Mouse (Mus musculus) embryonic facial prominence, embryonic 12.5 days (tissue): ENCODE results near the gene Atxn7. TPM values are rescaled to one million over a fixed set of nuclear protein-coding genes. Genes with fewer than 3 reads are reported as not detected.
A peak's percentile ranks its signal among the peaks of the same experiment; 100 is the strongest.
"Not testable (repeated sequence)": the region's sequence is repeated elsewhere in the genome, so short reads cannot be mapped to it uniquely, and the experiment has no call there.

Source experiments
- ATAC-seq: fragments of 200-750 bp; cut with Nextera tagmentation; 2 replicates; pipeline ENCODE4 v1.8.0; 2017; ENCODE audit not compliant: insufficient number of reproducible peaks, insufficient read depth, low FRiP score, low TSS enrichment
- H3K27ac ChIP-seq: fragments of 300-500 bp; sonication (generic); 2 replicates; pipeline ENCODE4 v1.5.1; 2016; ENCODE audit warnings: mild to moderate bottlenecking
- H3K27me3 ChIP-seq: fragments of 300-500 bp; sonication (generic); 2 replicates; pipeline ENCODE4 v1.6.1; 2016; ENCODE audit warnings: mild to moderate bottlenecking, moderate library complexity
- H3K36me3 ChIP-seq: fragments of 300-500 bp; sonication (generic); 2 replicates; pipeline ENCODE4 v1.6.1; 2016; ENCODE audit warnings: mild to moderate bottlenecking
- H3K4me1 ChIP-seq: fragments of 300-500 bp; sonication (generic); 2 replicates; pipeline ENCODE4 v1.6.1; 2016
- H3K4me2 ChIP-seq: fragments of 300-500 bp; sonication (generic); replicated peaks from 2 replicates; pipeline ENCODE4 v1.6.1; 2016; ENCODE audit warnings: mild to moderate bottlenecking, moderate library complexity
- H3K4me3 ChIP-seq: fragments of 300-500 bp; sonication (generic); 2 replicates; pipeline ENCODE4 v1.5.1; 2016; ENCODE audit warnings: mild to moderate bottlenecking
- H3K9ac ChIP-seq: fragments of 300-500 bp; sonication (generic); 2 replicates; pipeline ENCODE4 v1.6.1; 2016; ENCODE audit warnings: mild to moderate bottlenecking, moderate library complexity
- H3K9me3 ChIP-seq: fragments of 300-500 bp; sonication (generic); 2 replicates; pipeline ENCODE4 v1.6.1; 2016; ENCODE audit warnings: mild to moderate bottlenecking, moderate library complexity
- WGBS: fragments of 180-500 bp; shearing (Covaris S2); methylation state at CpG from one replicate; pipeline ENCODE4 v1.1.7; 2016; 5-methylcytosine and 5-hydroxymethylcytosine counted together
- polyA plus RNA-seq: library from polyadenylated mRNA; unstranded; fragments of >200 nt; fragmentation: Nextera tagmentation; extraction: Ambion mirVana; gene quantifications from 2 replicates; pipeline ENCODE4 v1.2.1, GENCODE M21; 2016

Gene Atxn7
- polyA plus RNA-seq, 1 experiment from 2014 or later = 5.0 TPM

GRCm38 (mm10) chr14:14030621-14031020, 69.4 kb downstream of the Atxn7 start:
- H3K27me3 ChIP-seq = no peaks in the 10 kb centered on the region
- ATAC-seq = no peak
- 95% methylated on average over 2 of the region's 2 CpGs for WGBS

GRCm38 (mm10) chr14:14032842-14033241, 71.6 kb downstream of the Atxn7 start:
- Histone ChIP-seq H3K36me3 (peaks cover under 1% of the 10 kb centered on the region; the same call in 1 of the 2 replicates), H3K4me3 (no peak overlapping the region), H3K4me2 (no peak overlapping the region), H3K9me3 (no peaks in the 10 kb centered on the region), H3K9ac (no peak overlapping the region), H3K27ac (no peak overlapping the region), H3K27me3 (no peaks in the 10 kb centered on the region), H3K4me1 (peaks cover 5% of the 10 kb centered on the region; the same call in 1 of the 2 replicates)
- 86% methylated on average over 1 of the region's 1 CpGs for WGBS
- no peak for ATAC-seq

More at GRCm38 (mm10) chr14:14030621-14031020, 69.4 kb downstream of the Atxn7 start:
- Histone ChIP-seq H3K4me1 (peaks cover 5% of the 10 kb centered on the region; the same call in 1 of the 2 replicates), H3K36me3 (no peaks in the 10 kb centered on the region; the same call in 1 of the 2 replicates), H3K4me3 (no peak overlapping the region), H3K9ac (no peak overlapping the region), H3K4me2 (no peak overlapping the region), H3K27ac (no peak overlapping the region), H3K9me3 (no peaks in the 10 kb centered on the region)

GRCm38 (mm10) chr14:14036352-14036751, 75.1 kb downstream of the Atxn7 start:
- Histone ChIP-seq H3K4me3 (no peak overlapping the region), H3K9me3 (no peaks in the 10 kb centered on the region), H3K4me2 (no peak overlapping the region), H3K4me1 (no peaks in the 10 kb centered on the region), H3K27me3 (no peaks in the 10 kb centered on the region), H3K9ac (no peak overlapping the region), H3K27ac (no peak overlapping the region), H3K36me3 (peaks cover 8% of the 10 kb centered on the region; the same call in 1 of the 2 replicates)
- WGBS = 76% methylated on average over 2 of the region's 2 CpGs
- ATAC-seq = no peak

GRCm38 (mm10) chr14:14038233-14038632, 77.0 kb downstream of the Atxn7 start:
- H3K9ac ChIP-seq = no peak overlapping the region
- WGBS = 76% methylated on average over 2 of the region's 2 CpGs
- H3K27me3 ChIP-seq = no peaks in the 10 kb centered on the region
- no peak overlapping the region for H3K4me2 ChIP-seq
- H3K4me1 ChIP-seq = no peaks in the 10 kb centered on the region
- H3K27ac ChIP-seq = no peak overlapping the region
- peaks cover 8% of the 10 kb centered on the region; the same call in 1 of the 2 replicates for H3K36me3 ChIP-seq
- H3K4me3 ChIP-seq = no peak overlapping the region
- no peak for ATAC-seq
- no peaks in the 10 kb centered on the region for H3K9me3 ChIP-seq

GRCm38 (mm10) chr14:14042336-14042735, 81.1 kb downstream of the Atxn7 start:
- Histone ChIP-seq H3K9me3 (no peaks in the 10 kb centered on the region), H3K27ac (no peak overlapping the region), H3K4me2 (no peak overlapping the region), H3K4me3 (no peak overlapping the region), H3K4me1 (no peaks in the 10 kb centered on the region), H3K36me3 (peaks cover 19% of the 10 kb centered on the region), H3K27me3 (no peaks in the 10 kb centered on the region), H3K9ac (no peak overlapping the region)
- ATAC-seq = no peak
- 75% methylated on average over 4 of the region's 4 CpGs for WGBS

- H3K9me3 ChIP-seq = no peaks in the 10 kb centered on the region
- H3K4me3 ChIP-seq = no peak overlapping the region
- no peak overlapping the region for H3K27ac ChIP-seq
- H3K36me3 ChIP-seq = peaks cover 14% of the 10 kb centered on the region; the same call in 1 of the 2 replicates
- H3K4me2 ChIP-seq = no peak overlapping the region
- ATAC-seq = 0 out of 2 replicates have a peak, but pooled peaks have one; percentile 64
- WGBS = 92% methylated on average over 2 of the region's 2 CpGs
- H3K27me3 ChIP-seq = no peaks in the 10 kb centered on the region
- no peak overlapping the region for H3K9ac ChIP-seq
- H3K4me1 ChIP-seq = no peaks in the 10 kb centered on the region
These were observed 93.1 kb downstream of the Atxn7 start for GRCm38 (mm10) chr14:14054386-14054785.

- not testable (repeated sequence) for H3K9me3 ChIP-seq, H3K4me1 ChIP-seq, H3K4me2 ChIP-seq, H3K27me3 ChIP-seq, H3K36me3 ChIP-seq, H3K4me3 ChIP-seq, ATAC-seq, H3K27ac ChIP-seq, H3K9ac ChIP-seq
These were observed 98.4 kb downstream of the Atxn7 start for GRCm38 (mm10) chr14:14059606-14060005.

GRCm38 (mm10) chr14:14062531-14063245, 101.4 kb downstream of the Atxn7 start:
- no peak for ATAC-seq
- Histone ChIP-seq H3K4me2 (no peak overlapping the region), H3K4me1 (peaks cover 14% of the 10 kb centered on the region), H3K36me3 (0 out of 2 replicates have a peak, but pooled peaks cover 4% of the 10 kb centered on the region), H3K4me3 (no peak overlapping the region), H3K27ac (no peak overlapping the region), H3K9me3 (no peaks in the 10 kb centered on the region), H3K27me3 (no peaks in the 10 kb centered on the region), H3K9ac (no peak overlapping the region)
- WGBS = 71% methylated on average over 11 of the region's 11 CpGs

GRCm38 (mm10) chr14:14063382-14063781, 102.1 kb downstream of the Atxn7 start:
- H3K36me3 ChIP-seq = 0 out of 2 replicates have a peak, but pooled peaks cover 2% of the 10 kb centered on the region
- ATAC-seq = no peak
- H3K27ac ChIP-seq = no peak overlapping the region
- peaks cover 19% of the 10 kb centered on the region for H3K4me1 ChIP-seq
- 50% methylated on average over 5 of the region's 5 CpGs for WGBS
- H3K9ac ChIP-seq = no peak overlapping the region
- H3K9me3 ChIP-seq = no peaks in the 10 kb centered on the region
- H3K27me3 ChIP-seq = no peaks in the 10 kb centered on the region
- H3K4me2 ChIP-seq = no peak overlapping the region
- no peak overlapping the region for H3K4me3 ChIP-seq

- Histone ChIP-seq H3K9me3 (no peaks in the 10 kb centered on the region), H3K36me3 (no peaks in the 10 kb centered on the region), H3K4me1 (peaks cover 19% of the 10 kb centered on the region), H3K4me3 (no peak overlapping the region), H3K27me3 (no peaks in the 10 kb centered on the region), H3K9ac (no peak overlapping the region), H3K4me2 (no peak overlapping the region), H3K27ac (peak overlapping the region; percentile 37)
- peak; percentile 72; the same call in 1 of the 2 replicates for ATAC-seq
- WGBS = 8% methylated on average over 5 of the region's 5 CpGs
These were observed 103.4 kb downstream of the Atxn7 start for GRCm38 (mm10) chr14:14064486-14065141.

GRCm38 (mm10) chr14:14065142-14065498, 103.9 kb downstream of the Atxn7 start:
- no peak overlapping the region for H3K4me2 ChIP-seq
- H3K4me1 ChIP-seq = peaks cover 20% of the 10 kb centered on the region
- no peaks in the 10 kb centered on the region for H3K9me3 ChIP-seq
- H3K27ac ChIP-seq = peak overlapping the region; percentile 37
- H3K36me3 ChIP-seq = no peaks in the 10 kb centered on the region
- no peak overlapping the region for H3K4me3 ChIP-seq
- ATAC-seq = 0 out of 2 replicates have a peak, but pooled peaks have one; percentile 2
- H3K9ac ChIP-seq = no peak overlapping the region
- 22% methylated on average over 4 of the region's 4 CpGs for WGBS
- H3K27me3 ChIP-seq = no peaks in the 10 kb centered on the region

- WGBS = 75% methylated on average over 6 of the region's 6 CpGs
- Histone ChIP-seq H3K4me2 (no peak overlapping the region), H3K9me3 (no peaks in the 10 kb centered on the region), H3K4me3 (no peak overlapping the region), H3K36me3 (no peaks in the 10 kb centered on the region), H3K27ac (no peak overlapping the region), H3K4me1 (peaks cover 32% of the 10 kb centered on the region), H3K27me3 (no peaks in the 10 kb centered on the region), H3K9ac (no peak overlapping the region)
- no peak for ATAC-seq
These were observed 105.0 kb downstream of the Atxn7 start for GRCm38 (mm10) chr14:14066241-14066640.
